Mouse (Mus musculus): ENCODE data around the gene Thra. TPM values are rescaled to one million over a fixed set of nuclear protein-coding genes. Genes with fewer than 3 reads are reported as not detected.
"Not testable (repeated sequence)": the region's sequence is repeated elsewhere in the genome, so short reads cannot be mapped to it uniquely, and the experiment has no call there.

Thra gene
- polyA plus RNA-seq, 1 experiment from 2014 or later = 122 TPM

DNA sequence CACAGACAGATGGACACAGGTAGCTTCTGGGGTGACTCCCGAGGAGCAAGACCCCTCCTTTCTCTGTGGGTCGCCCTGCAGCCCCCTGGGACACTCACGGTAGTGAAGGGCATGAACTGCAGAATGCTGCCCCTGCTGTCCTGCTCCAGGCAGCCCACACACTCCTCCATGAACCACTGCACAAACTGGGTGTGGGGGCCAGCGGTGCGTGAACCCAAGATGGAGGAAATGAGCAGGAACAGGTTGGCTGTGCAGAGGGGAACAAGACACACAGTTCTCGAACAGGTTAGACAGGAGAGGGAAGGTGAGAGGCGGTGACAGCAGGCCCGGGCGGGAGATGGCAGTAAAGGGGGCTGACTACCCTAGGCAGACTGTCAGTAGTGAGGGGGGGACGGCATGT lies 35.4 kb upstream of the Thra start:
- Histone ChIP-seq H3K27me3 (0 out of 2 replicates have a peak, but pooled peaks cover 8% of the 10 kb centered on the region), H3K27ac (no peak overlapping the region), H3K36me3 (peaks cover 65% of the 10 kb centered on the region), H3K4me2 (no peak overlapping the region), H3K9ac (no peak overlapping the region), H3K4me3 (no peak overlapping the region), H3K9me3 (no peaks in the 10 kb centered on the region), H3K4me1 (replicated peaks) (peaks cover 4% of the 10 kb centered on the region; the same call in 1 of the 2 replicates)
- ATAC-seq (ENCODE audit: low FRiP score) = no peak
- WGBS = 92% methylated on average over 10 of the region's 10 CpGs

DNA sequence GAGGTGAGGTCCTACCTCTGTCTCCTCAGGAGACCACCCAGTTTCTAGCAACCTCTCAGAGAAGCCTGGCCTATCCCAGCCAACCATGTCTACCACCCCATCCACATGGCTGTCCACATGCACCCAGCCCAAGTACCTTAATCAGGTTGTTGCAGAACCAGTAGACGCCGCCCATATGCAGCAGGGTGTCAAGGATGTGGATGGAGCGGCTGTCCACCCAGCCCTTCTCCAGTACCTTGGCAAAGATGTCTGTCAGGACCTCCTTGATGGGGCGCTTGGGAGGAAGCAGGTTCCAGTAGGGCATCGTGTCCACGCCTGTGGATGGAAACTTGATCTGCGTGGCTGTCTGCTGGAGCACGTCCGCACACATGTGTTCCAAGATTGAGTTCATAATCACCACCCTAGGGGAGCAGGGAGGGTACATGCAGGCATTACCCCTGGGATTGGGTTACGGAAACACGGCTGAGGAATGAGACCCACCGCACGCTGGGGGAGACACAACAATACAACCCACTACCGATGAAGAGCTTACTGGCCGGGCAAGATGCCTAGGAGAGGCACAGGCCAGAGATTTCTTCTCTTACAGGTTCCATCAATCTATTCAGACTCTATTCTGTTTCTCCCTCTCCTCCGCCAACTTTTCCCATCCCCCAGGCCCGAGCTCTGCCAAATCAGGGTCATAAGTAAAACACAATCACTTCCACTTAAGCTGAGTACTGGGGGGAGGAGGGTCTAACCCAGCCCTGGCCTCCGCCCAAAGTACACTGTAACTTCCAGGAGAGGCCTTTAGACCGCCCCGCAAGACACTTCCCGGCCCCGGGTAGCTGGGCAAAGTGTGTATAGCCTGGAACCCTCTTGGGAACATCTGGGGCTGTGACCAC lies 32.8 kb upstream of the Thra start:
- Histone ChIP-seq H3K9me3 (no peaks in the 10 kb centered on the region), H3K4me2 (no peak overlapping the region), H3K9ac (no peak overlapping the region), H3K4me1 (replicated peaks) (peaks cover 4% of the 10 kb centered on the region; the same call in 1 of the 2 replicates), H3K27me3 (no peaks in the 10 kb centered on the region), H3K27ac (no peak overlapping the region), H3K36me3 (peaks cover 89% of the 10 kb centered on the region), H3K4me3 (no peak overlapping the region)
- WGBS = 87% methylated on average over 22 of the region's 22 CpGs
- no peak for ATAC-seq (ENCODE audit: low FRiP score)

DNA sequence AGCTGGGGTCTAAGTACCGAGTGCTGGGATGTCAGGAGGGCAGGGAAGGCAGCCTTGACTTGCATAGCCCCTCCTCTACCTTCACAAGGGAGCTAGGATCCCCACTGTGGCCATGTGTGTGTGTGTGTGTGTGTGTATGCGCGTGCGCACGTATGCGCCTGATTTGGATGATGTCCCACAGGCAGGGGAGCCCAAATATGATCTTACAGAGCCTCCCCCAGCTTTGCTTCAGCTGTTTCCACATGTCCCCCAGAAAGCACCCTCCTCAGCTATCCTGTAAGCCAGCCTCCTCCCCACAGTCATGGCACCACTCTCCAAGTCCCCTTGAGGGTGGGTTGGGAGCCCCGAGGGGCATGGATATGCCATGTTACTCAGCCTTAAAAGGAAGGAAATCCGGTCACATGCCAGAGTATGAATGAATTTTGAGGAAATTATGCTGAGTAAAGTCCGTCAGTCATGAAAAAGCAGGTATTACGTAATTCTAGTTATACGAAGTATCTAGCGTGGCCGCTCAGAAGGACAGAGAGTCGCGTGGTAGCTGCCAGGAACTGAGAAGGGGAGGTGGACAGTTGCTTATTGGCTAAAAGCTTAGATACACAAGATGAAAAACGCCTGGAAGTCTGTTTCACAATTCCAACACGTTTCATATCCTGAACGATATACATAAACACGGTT lies 32.0 kb upstream of the Thra start:
- 92% methylated on average over 19 of the region's 19 CpGs for WGBS
- ATAC-seq (ENCODE audit: low FRiP score) = no peak
- Histone ChIP-seq H3K4me3 (no peak overlapping the region), H3K9me3 (no peaks in the 10 kb centered on the region), H3K9ac (no peak overlapping the region), H3K27me3 (no peaks in the 10 kb centered on the region), H3K4me1 (replicated peaks) (peaks cover 4% of the 10 kb centered on the region; the same call in 1 of the 2 replicates), H3K4me2 (no peak overlapping the region), H3K36me3 (peaks cover 97% of the 10 kb centered on the region), H3K27ac (no peak overlapping the region)

DNA sequence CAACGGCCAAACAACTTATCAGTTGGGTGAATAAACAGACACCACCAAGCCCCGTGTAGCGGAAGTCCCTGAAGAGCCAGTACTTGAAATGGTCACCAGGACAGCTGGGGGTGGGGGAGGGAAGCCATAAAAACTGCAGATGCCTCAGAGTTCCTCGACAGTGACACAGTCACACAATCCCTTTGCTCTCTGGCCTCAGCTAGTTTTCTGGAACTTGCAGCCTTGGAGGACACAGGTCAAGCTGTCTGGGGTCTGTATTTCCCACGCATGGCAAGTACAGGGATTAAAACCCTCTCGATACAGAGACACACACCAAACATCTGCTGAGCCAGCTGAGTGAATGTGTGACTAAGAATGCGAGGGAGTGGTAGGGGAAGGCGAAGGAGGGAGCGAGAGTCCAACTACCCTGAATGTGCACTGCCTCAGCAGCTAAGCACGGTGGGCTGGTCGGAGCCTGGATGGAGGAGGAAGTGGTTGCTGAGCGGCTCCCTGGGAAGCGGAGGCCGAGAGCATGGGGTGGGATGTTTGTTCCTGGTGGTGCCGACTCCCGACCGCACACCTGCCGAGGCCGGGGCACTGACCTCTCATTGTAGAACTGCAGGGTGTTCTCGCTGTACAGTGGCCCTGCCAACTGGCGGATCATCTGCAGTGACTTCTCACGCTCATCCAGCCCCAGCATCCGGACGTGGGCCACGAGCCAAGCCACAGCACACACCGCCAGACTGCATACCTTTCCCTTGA lies 31.3 kb upstream of the Thra start:
- Histone ChIP-seq H3K9ac (peak overlapping the region; percentile 19; the same call in 1 of the 2 replicates), H3K36me3 (peaks cover 98% of the 10 kb centered on the region), H3K27ac (no peak overlapping the region), H3K4me2 (no peak overlapping the region), H3K27me3 (no peaks in the 10 kb centered on the region), H3K9me3 (no peaks in the 10 kb centered on the region), H3K4me3 (no peak overlapping the region), H3K4me1 (replicated peaks) (peaks cover 4% of the 10 kb centered on the region; the same call in 1 of the 2 replicates)
- no peak for ATAC-seq (ENCODE audit: low FRiP score)
- WGBS = 86% methylated on average over 26 of the region's 26 CpGs

DNA sequence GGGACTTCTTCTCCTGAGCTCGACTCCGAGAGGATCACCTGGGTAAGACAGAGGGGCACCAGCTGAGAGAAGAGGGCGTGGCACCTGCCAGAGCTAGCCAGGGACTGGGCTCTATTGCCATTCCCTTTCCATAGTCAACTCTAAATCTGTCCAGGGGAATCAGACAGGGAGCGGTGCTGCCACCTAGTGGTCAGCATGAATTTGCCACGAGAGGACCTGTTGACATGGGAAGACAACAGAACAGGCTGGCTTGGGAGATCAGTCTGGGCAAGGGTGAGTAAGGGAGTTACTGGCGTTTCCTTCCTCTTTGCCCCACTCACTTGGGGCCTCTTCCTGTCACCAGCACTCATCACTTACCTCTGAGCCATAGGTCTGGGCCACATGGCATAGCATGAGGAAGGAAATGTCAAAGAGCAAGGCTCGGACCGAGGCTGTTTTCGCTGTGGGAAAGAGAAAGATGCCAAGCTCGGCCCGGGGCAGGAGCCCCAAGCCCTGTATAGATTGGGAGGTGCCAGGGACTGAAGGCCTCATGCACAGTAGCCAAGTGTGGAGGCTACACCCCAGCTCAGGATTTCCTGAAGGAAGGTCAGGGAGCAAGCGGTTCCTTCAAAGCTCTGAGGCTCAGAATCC lies 29.9 kb upstream of the Thra start:
- Histone ChIP-seq H3K9me3 (no peaks in the 10 kb centered on the region), H3K36me3 (peaks cover 98% of the 10 kb centered on the region), H3K4me2 (no peak overlapping the region), H3K4me3 (no peak overlapping the region), H3K4me1 (replicated peaks) (peaks cover 4% of the 10 kb centered on the region; the same call in 1 of the 2 replicates), H3K9ac (no peak overlapping the region), H3K27ac (0 out of 2 replicates have a peak overlapping the region, but pooled peaks have one; percentile 4), H3K27me3 (no peaks in the 10 kb centered on the region)
- WGBS = 62% methylated on average over 12 of the region's 12 CpGs
- peak; percentile 22; the same call in 1 of the 2 replicates for ATAC-seq (ENCODE audit: low FRiP score)

DNA sequence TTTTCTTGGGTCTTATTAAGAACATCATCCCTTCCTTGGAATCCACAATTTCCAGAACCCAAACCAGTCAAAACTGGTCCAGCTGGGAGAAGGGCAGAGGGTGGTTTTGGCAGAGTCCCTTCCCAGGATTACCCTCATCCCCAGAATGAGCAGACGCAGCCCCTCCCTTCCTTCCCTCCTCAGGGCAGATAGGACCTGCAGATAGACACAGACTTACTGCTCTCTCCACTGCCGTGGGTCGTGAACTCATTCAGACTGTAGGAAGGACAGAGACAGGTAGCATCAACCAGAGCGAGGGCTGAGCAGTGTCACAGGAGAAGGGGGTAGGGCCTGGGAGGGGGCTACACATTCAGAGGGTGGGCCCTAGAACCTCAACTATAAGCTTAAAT lies 29.4 kb upstream of the Thra start:
- ATAC-seq (ENCODE audit: low FRiP score) = no peak
- peaks cover 98% of the 10 kb centered on the region for H3K36me3 ChIP-seq

DNA sequence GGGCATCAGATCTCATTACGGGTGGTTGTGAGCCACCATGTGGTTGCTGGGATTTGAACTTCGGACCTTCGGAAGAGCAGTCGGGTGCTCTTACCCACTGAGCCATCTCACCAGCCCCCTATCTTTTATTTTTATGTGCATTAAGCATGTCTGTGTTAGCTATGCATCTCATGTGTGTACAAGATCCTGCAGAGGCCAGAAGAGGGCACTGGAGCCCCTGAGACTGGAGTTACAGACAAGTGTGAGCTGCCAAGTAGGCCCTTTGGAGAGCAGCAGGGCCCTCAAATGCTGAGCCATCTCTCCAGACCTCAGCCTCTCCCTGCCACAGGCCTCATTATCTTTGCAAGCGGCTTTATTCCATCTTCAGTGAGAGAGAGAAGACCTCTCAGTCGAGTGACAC lies 28.4 kb upstream of the Thra start:
- H3K36me3 ChIP-seq = peaks cover 98% of the 10 kb centered on the region
- not testable (repeated sequence) for ATAC-seq (ENCODE audit: low FRiP score); H3K9ac ChIP-seq; H3K27ac ChIP-seq; H3K9me3 ChIP-seq; H3K4me1 ChIP-seq (replicated peaks); H3K4me3 ChIP-seq; H3K4me2 ChIP-seq; H3K27me3 ChIP-seq
- WGBS = 90% methylated on average over 6 of the region's 6 CpGs

More for the DNA sequence above, 29.4 kb upstream of the Thra start:
- H3K27ac ChIP-seq = 0 out of 2 replicates have a peak overlapping the region, but pooled peaks have one; percentile 4
- no peak overlapping the region for H3K4me2 ChIP-seq
- H3K9me3 ChIP-seq = no peaks in the 10 kb centered on the region
- H3K4me1 ChIP-seq (replicated peaks) = peaks cover 4% of the 10 kb centered on the region; the same call in 1 of the 2 replicates
- H3K27me3 ChIP-seq = no peaks in the 10 kb centered on the region
- no peak overlapping the region for H3K9ac ChIP-seq
- 84% methylated on average over 4 of the region's 4 CpGs for WGBS
- H3K4me3 ChIP-seq = no peak overlapping the region

DNA sequence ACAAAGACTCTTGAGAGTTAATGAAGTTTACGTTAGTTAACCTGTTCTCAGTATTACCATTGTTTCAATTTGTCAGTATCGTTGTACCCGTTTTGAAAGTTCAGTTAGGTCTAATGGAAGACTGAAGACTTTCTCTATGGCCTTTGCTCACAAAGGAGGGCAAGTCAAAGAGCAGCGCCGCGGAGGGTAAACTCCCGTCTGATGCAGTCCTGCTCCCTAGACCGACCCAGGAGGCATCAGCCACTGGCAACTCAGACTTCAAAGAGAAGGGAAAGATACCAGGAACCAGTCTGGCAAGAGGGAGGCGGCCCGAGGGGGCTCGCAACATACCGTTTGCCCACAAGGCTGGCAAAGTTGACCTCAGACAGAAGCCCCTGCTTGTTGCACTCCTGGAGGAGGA lies 26.7 kb upstream of the Thra start:
- H3K4me1 ChIP-seq (replicated peaks) = peaks cover 13% of the 10 kb centered on the region
- no peak for ATAC-seq (ENCODE audit: low FRiP score)
- no peak overlapping the region for H3K9ac ChIP-seq
- no peaks in the 10 kb centered on the region for H3K9me3 ChIP-seq
- H3K27ac ChIP-seq = no peak overlapping the region
- no peak overlapping the region for H3K4me3 ChIP-seq
- no peaks in the 10 kb centered on the region for H3K27me3 ChIP-seq
- 82% methylated on average over 12 of the region's 12 CpGs for WGBS
- peaks cover 95% of the 10 kb centered on the region for H3K36me3 ChIP-seq
- no peak overlapping the region for H3K4me2 ChIP-seq

DNA sequence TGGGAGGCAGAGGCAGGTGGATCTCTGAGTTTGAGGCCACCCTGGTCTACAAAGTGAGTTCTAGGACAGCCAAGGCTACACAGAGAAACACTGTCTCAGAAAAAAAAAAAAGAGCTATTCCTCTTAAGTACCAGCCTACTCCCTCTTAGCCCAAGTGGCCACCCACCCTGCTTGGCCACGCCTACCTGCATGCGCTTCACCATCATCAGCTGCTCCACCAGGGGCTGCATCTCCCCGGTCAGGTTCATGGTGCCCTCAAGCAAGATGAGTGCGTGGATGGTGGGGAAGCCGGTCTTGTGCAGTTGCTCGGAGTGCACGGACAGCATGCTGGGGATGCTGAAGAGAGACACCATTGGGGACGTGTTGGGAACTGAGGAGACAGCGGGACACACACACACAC lies 24.5 kb upstream of the Thra start:
- no peak overlapping the region for H3K9ac ChIP-seq
- 95% methylated on average over 9 of the region's 9 CpGs for WGBS
- H3K9me3 ChIP-seq = no peaks in the 10 kb centered on the region
- H3K4me2 ChIP-seq = no peak overlapping the region
- ATAC-seq (ENCODE audit: low FRiP score) = no peak
- peaks cover 13% of the 10 kb centered on the region for H3K4me1 ChIP-seq (replicated peaks)
- no peak overlapping the region for H3K4me3 ChIP-seq
- H3K27me3 ChIP-seq = no peaks in the 10 kb centered on the region
- peaks cover 79% of the 10 kb centered on the region for H3K36me3 ChIP-seq
- H3K27ac ChIP-seq = no peak overlapping the region

DNA sequence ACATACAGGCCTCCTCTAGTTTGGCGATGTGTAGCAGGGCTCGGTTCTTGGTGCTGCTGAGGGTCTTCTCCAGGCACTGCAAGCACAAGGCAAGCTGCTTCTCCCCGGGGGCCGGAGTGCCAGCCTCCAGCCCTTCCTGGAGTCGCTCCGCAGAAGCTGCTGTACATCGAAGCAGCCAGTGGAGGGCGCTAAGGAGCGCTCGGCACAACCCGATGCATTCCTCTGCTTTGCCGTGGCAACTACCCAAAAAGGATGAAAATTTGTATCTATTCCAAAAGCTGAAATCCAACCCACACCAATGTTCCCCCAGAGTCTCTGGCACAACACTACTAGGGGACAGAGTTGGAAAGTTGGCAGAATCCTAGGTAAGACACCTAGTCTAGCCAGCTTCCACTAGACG lies 22.5 kb upstream of the Thra start:
- ATAC-seq (ENCODE audit: low FRiP score) = no peak
- peaks cover 64% of the 10 kb centered on the region for H3K36me3 ChIP-seq

DNA sequence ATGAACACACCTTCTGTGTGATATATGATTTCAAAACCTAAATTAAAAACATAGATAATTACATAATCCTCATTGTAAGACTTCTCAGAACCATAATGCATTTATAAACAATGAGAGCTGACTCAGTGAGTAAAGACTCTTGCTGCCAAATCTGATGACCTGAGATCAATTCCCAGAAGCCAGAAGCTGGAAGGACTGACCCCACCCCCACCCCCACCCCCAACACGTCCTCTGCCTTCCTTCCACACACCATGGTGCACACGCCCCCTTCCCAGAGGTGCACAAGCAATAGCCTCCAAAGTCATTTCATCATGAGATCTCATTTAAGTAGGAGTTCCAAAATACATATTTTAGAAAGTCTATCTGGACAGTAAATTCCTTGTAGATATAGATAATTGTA lies 19.7 kb upstream of the Thra start:
- H3K4me3 ChIP-seq = no peak overlapping the region
- H3K36me3 ChIP-seq = peaks cover 60% of the 10 kb centered on the region
- no peak overlapping the region for H3K27ac ChIP-seq
- H3K27me3 ChIP-seq = no peaks in the 10 kb centered on the region
- H3K9me3 ChIP-seq = no peaks in the 10 kb centered on the region
- ATAC-seq (ENCODE audit: low FRiP score) = no peak
- WGBS = 81% methylated on average over 2 of the region's 2 CpGs
- H3K4me1 ChIP-seq (replicated peaks) = peaks cover 13% of the 10 kb centered on the region
- H3K4me2 ChIP-seq = no peak overlapping the region
- no peak overlapping the region for H3K9ac ChIP-seq

More for the DNA sequence above, 22.5 kb upstream of the Thra start:
- no peak overlapping the region for H3K4me3 ChIP-seq
- no peaks in the 10 kb centered on the region for H3K27me3 ChIP-seq
- H3K27ac ChIP-seq = peak overlapping the region; percentile 30; the same call in 1 of the 2 replicates
- peaks cover 13% of the 10 kb centered on the region for H3K4me1 ChIP-seq (replicated peaks)
- WGBS = 21% methylated on average over 13 of the region's 13 CpGs
- no peaks in the 10 kb centered on the region for H3K9me3 ChIP-seq
- no peak overlapping the region for H3K4me2 ChIP-seq
- H3K9ac ChIP-seq = no peak overlapping the region

Measured in hindbrain, embryonic 13.5 days (tissue).